Mouse (Mus musculus) C2C12 (cell line): ENCODE measurements around the gene Ptpre.

Source experiments
- CTCF ChIP-seq: IDR thresholded peaks from one replicate; pipeline ENCODE4 v1.5.1; 2011; ENCODE audit not compliant: control insufficient read depth, insufficient read depth, insufficient read length
- MAX ChIP-seq: IDR thresholded peaks from one replicate; pipeline ENCODE4 v1.6.1; 2011; ENCODE audit warnings: mild to moderate bottlenecking, control low read depth
- MYOG ChIP-seq: IDR thresholded peaks from one replicate; pipeline ENCODE4 v1.6.1; 2011; ENCODE audit not compliant: control insufficient read depth, insufficient read length; ENCODE audit errors: extremely low read depth

GRCm38 (mm10) chr7:135601607-135602006, 64.3 kb downstream of the Ptpre start:
- no peak for TF ChIP-seq CTCF
- TF ChIP-seq MYOG: no peak
- TF ChIP-seq MAX: no peak
